Mouse (Mus musculus): ENCODE data around the gene Tfap4.

DNA sequence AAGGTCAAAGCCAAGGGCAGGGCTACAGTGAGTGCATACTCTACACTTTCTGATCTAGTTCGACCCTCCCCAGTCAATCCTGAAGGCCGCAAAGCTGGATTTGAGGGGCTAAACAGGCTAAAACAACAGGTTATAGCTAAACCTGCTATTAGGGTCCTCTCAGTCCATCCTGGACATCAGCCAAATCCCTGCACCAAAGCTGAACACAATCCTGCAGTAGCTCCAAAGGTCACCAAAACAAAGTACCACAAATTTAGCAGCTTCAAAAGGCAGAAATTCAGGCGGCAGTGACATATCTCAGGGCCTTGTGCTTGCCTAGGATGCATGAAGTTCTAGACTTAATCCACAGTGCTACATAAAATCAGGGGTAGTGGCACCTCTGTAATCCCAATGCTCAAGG is 53.5 kb downstream of the Tfap4 start:
- TF ChIP-seq GATA1 (IDR thresholded peaks at IDR 0.05; ENCODE audit: borderline replicate concordance, low read length): no peak
- TF ChIP-seq FLI1 (IDR thresholded peaks at IDR 0.05; ENCODE audit: low read length): no peak

Measured in megakaryocyte, embryonic 14.5 days (primary cell).